Mouse (Mus musculus): ENCODE results near the gene Nup85.

GRCm38 (mm10) chr11:115598309-115598708 lies 34.1 kb downstream of the Nup85 start:
- TF ChIP-seq CTCF (IDR thresholded peaks at IDR 0.05; ENCODE audit: low read depth) = no peak
- TF ChIP-seq EP300 (IDR thresholded peaks at IDR 0.05; ENCODE audit: low read depth) = no peak
